Mouse (Mus musculus) CH12.LX (cell line): ENCODE data around the gene Nedd4. TPM values are rescaled to one million over a fixed set of nuclear protein-coding genes. Genes with fewer than 3 reads are reported as not detected.

Experiments
- DNase-seq: peaks from one replicate; pipeline ENCODE4 v3.0.0-alpha.2; 2013; ENCODE audit errors: extremely low read depth
- H3K27ac ChIP-seq: 2 replicates; pipeline ENCODE4 v1.5.1; 2012; ENCODE audit warnings: low read depth, mild to moderate bottlenecking, control low read depth, moderate library complexity; ENCODE audit not compliant: insufficient read depth
- H3K27me3 ChIP-seq: replicated peaks from 2 replicates; pipeline ENCODE3; 2012; ENCODE audit warnings: inconsistent platforms
- H3K36me3 ChIP-seq, 2 experiments: replicated peaks in 1 of 2; 2 replicates each; pipeline versions ENCODE3 to v1.6.1; 2012; ENCODE audit warnings: inconsistent platforms in 1 of 2, low read length in 1 of 2, mild to moderate bottlenecking in 1 of 2, mixed read lengths in 1 of 2, moderate library complexity in 1 of 2; ENCODE audit not compliant: control insufficient read depth in 1 of 2, insufficient read depth in 1 of 2
- H3K4me1 ChIP-seq, 2 experiments: 2 replicates each; pipeline ENCODE4 v1.6.1; 2012; ENCODE audit warnings: inconsistent platforms in 1 of 2, moderate library complexity in 1 of 2; ENCODE audit not compliant: insufficient read depth in 2 of 2, control insufficient read depth in 1 of 2
- H3K4me2 ChIP-seq: 2 replicates; pipeline ENCODE4 v1.6.1; 2012; ENCODE audit warnings: low read depth, mild to moderate bottlenecking, control low read depth; ENCODE audit not compliant: poor library complexity, insufficient read depth, severe bottlenecking
- H3K4me3 ChIP-seq, 3 experiments: fragments of 150-350 bp in 1 of 3; sonication (generic) in 1 of 3; replicated peaks in 1 of 3; 2 replicates each; pipeline versions ENCODE3 to v1.5.1; 2011 to 2012; ENCODE audit warnings: low read depth in 2 of 3, low read length in 2 of 3, mild to moderate bottlenecking in 2 of 3, moderate library complexity in 2 of 3, control low read depth in 1 of 3, improper control_type of control experiment in 1 of 3, inconsistent platforms in 1 of 3, mixed read lengths in 1 of 3; ENCODE audit not compliant: poor library complexity in 1 of 3
- H3K79me2 ChIP-seq: replicated peaks from 2 replicates; pipeline ENCODE4 v1.6.1; 2012; ENCODE audit warnings: mild to moderate bottlenecking, moderate library complexity; ENCODE audit not compliant: control insufficient read depth, poor library complexity, insufficient read depth, severe bottlenecking; ENCODE audit errors: extremely low read depth
- H3K9ac ChIP-seq: 2 replicates; pipeline ENCODE4 v1.6.1; 2012; ENCODE audit warnings: low read depth, mild to moderate bottlenecking, control low read depth, moderate library complexity; ENCODE audit not compliant: insufficient read depth
- H3K9me3 ChIP-seq: replicated peaks from 2 replicates; pipeline ENCODE3; 2012; ENCODE audit warnings: low read length, inconsistent platforms, mixed read lengths
- BHLHE40 ChIP-seq: IDR thresholded peaks from 2 replicates; pipeline ENCODE4 v1.6.1; 2011; ENCODE audit warnings: mild to moderate bottlenecking, low read depth, low read length, improper control_type of control experiment
- E2F4 ChIP-seq: IDR thresholded peaks from 2 replicates; pipeline ENCODE4 v1.6.1; 2011; ENCODE audit warnings: low read depth, low read length, improper control_type of control experiment; ENCODE audit not compliant: insufficient replicate concordance
- ELF1 ChIP-seq: IDR thresholded peaks from 2 replicates; pipeline ENCODE4 v1.6.1; 2014; ENCODE audit warnings: low read depth, mild to moderate bottlenecking, inconsistent platforms, low read length, improper control_type of control experiment
- HCFC1 ChIP-seq: IDR thresholded peaks from 2 replicates; pipeline ENCODE4 v1.6.1; 2012; ENCODE audit warnings: low read depth, mild to moderate bottlenecking, inconsistent platforms, low read length, improper control_type of control experiment
- IRF4 ChIP-seq: IDR thresholded peaks from 2 replicates; pipeline ENCODE4 v1.6.1; 2014; ENCODE audit warnings: low read depth, mild to moderate bottlenecking, inconsistent platforms, low read length, improper control_type of control experiment
- JUND ChIP-seq: conservative IDR thresholded peaks from 2 replicates; pipeline ENCODE4 v1.6.1; 2011; ENCODE audit warnings: low read depth, low read length, improper control_type of control experiment
- MAZ ChIP-seq: IDR thresholded peaks from 2 replicates; pipeline ENCODE4 v1.6.1; 2012; ENCODE audit warnings: low read depth, mild to moderate bottlenecking, inconsistent platforms, low read length, improper control_type of control experiment, moderate library complexity
- MEF2A ChIP-seq: IDR thresholded peaks from 2 replicates; pipeline ENCODE4 v1.6.1; 2014; ENCODE audit warnings: low read depth, mild to moderate bottlenecking, inconsistent platforms, low read length, improper control_type of control experiment, borderline replicate concordance
- NRF1 ChIP-seq: IDR thresholded peaks from 2 replicates; pipeline ENCODE4 v1.6.1; 2014; ENCODE audit warnings: low read depth, mild to moderate bottlenecking, inconsistent platforms, low read length, improper control_type of control experiment, moderate library complexity
- PAX5 ChIP-seq: IDR thresholded peaks from 2 replicates; pipeline ENCODE4 v1.6.1; 2012; ENCODE audit warnings: low read length, inconsistent platforms, mixed read lengths
- RAD21 ChIP-seq: IDR thresholded peaks from 2 replicates; pipeline ENCODE4 v1.6.1; 2011; ENCODE audit warnings: low read depth, mild to moderate bottlenecking, low read length, improper control_type of control experiment, moderate library complexity
- SIN3A ChIP-seq: IDR thresholded peaks from 2 replicates; pipeline ENCODE4 v1.6.1; 2012; ENCODE audit warnings: low read length, improper control_type of control experiment, inconsistent platforms
- SMC3 ChIP-seq: IDR thresholded peaks from 2 replicates; pipeline ENCODE4 v1.6.1; 2011; ENCODE audit warnings: low read depth, low read length, improper control_type of control experiment
- TCF12 ChIP-seq: IDR thresholded peaks from 2 replicates; pipeline ENCODE4 v1.6.1; 2014; ENCODE audit warnings: low read depth, mild to moderate bottlenecking, inconsistent platforms, low read length, improper control_type of control experiment
- USF2 ChIP-seq: conservative IDR thresholded peaks from 2 replicates; pipeline ENCODE4 v1.6.1; 2011; ENCODE audit warnings: low read depth, low read length, improper control_type of control experiment
- ZC3H11A ChIP-seq: IDR thresholded peaks from 2 replicates; pipeline ENCODE4 v1.6.1; 2012; ENCODE audit warnings: low read depth, mild to moderate bottlenecking, inconsistent platforms, low read length, improper control_type of control experiment
- ZKSCAN1 ChIP-seq: IDR thresholded peaks from 2 replicates; pipeline ENCODE4 v1.6.1; 2012; ENCODE audit warnings: low read depth, inconsistent platforms, low read length, improper control_type of control experiment, borderline replicate concordance
- ZNF384 ChIP-seq: IDR thresholded peaks from 2 replicates; pipeline ENCODE4 v1.6.1; 2012; ENCODE audit warnings: low read depth, low read length, improper control_type of control experiment, inconsistent platforms
- dilution Hi-C: fragments of 300-500 bp; cut with MboI; formaldehyde crosslinking; loops from 2 replicates; pipeline ENCODE4 v1.14.3; 2020; ENCODE audit warnings: low sequenced_read_pairs; ENCODE audit not compliant: extremely low pct_unique_long_range_greater_than_20kb, extremely low pct_ligation_motif_present
- in situ Hi-C: fragments of 300-500 bp; cut with MboI; formaldehyde crosslinking; loops from 3 replicates; pipeline ENCODE4 v1.14.3; 2019; ENCODE audit warnings: low sequenced_read_pairs, low pct_ligation_motif_present, low pct_unique_long_range_greater_than_20kb, mixed read lengths
- polyA plus RNA-seq: library from polyadenylated mRNA; unstranded; fragments of >175 nt; gene quantifications from 2 replicates; pipeline ENCODE4 v1.2.1, GENCODE M21; 2012; ENCODE audit warnings: low read depth; ENCODE audit not compliant: insufficient read length
- total RNA-seq, 2 experiments: library from RNA; depleted of rRNA; stranded (reverse); fragments of 300-350 nt in 1 of 2; fragments of >200 nt in 1 of 2; gene quantifications; 2 replicates each; pipeline ENCODE4 v1.2.3; 2012 to 2014

Nedd4 gene
- total and polyA plus RNA-seq, 3 experiments: 56.9 to 211 (median 206) TPM

DNA sequence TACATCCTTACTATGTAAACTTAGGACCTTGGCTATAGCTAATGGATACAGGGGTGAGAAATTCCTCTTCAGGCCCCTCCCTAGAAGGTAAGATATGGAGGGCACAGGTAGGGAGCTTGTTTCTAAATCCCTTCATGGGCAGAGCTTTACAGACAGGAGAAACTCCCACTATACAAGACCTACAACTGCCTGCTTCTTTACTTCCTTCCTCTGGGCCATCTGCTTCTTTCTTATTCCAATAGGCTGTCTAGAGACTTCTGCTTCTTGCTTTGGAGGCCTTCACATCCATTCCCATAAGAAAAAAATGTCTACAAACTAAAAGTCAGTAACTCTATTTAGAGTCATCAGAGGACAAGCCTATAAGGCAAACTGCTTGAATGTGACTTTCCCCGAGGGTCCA lies 125.6 kb downstream of the Nedd4 start:
- Histone ChIP-seq H3K36me3 (no peaks in the 10 kb centered on the region), H3K4me1 (peaks cover 2 to 6% of the 10 kb centered on the region in 2 experiments; a peak in 3 of 4 replicates), H3K4me3 (no peak overlapping the region), H3K27me3 (no peaks in the 10 kb centered on the region)
- no peak for DNase-seq
- dilution Hi-C loops: no loop called here
- TF ChIP-seq BHLHE40: no peak
- TF ChIP-seq ZNF384: no peak
- TF ChIP-seq PAX5: no peak
- no peak for TF ChIP-seq ELF1
- no peak for TF ChIP-seq ZC3H11A
- no peak for TF ChIP-seq USF2
- TF ChIP-seq SMC3: no peak
- TF ChIP-seq E2F4: no peak
- TF ChIP-seq NRF1: no peak
- TF ChIP-seq, all 38 proteins: peak for 0
- Histone ChIP-seq H3K4me2 (no peak overlapping the region), H3K79me2 (no peaks in the 10 kb centered on the region), H3K9me3 (no peaks in the 10 kb centered on the region), H3K9ac (no peak overlapping the region), H3K27ac (no peak overlapping the region)
- in situ Hi-C loops: no loop called here

DNA sequence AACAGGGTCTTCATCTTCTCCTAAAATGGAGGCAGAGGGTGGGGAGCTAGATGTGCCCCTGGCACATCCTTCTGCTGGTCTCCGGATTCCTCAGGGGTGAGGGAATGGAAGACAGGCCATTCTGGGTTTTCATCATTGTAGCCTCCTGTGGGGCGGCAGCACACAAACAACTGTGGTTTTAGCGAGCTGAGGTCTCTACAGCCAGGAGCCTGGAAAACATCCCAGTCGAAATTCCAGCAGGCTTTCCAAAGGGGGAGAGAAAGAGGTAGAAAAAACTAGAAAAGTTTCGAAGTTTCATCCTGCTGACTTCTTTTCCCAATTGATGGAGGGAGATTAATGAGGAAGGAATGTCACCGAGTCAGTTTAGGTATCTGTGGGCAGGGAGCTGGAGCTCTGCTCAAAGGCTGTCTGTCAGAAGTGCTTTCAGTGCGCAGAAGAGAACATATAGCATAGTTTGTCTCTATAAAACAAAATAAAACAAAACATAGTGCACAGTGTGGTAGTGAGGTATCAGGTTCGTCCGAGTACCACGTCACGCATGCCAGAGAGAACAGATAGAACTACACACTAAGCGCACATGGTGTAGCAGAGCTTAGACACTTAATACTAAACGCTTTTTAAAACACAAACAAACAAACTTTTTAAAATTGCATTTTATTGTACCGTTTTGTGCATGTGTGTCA lies 128.5 kb downstream of the Nedd4 start:
- Histone ChIP-seq H3K9me3 (no peaks in the 10 kb centered on the region), H3K4me2 (no peak overlapping the region), H3K79me2 (no peaks in the 10 kb centered on the region), H3K4me1 (peaks cover 2 to 6% of the 10 kb centered on the region in 2 experiments; a peak in 3 of 4 replicates), H3K27me3 (no peaks in the 10 kb centered on the region), H3K9ac (no peak overlapping the region), H3K36me3 (no peaks in the 10 kb centered on the region), H3K4me3 (no peak overlapping the region), H3K27ac (no peak overlapping the region)
- in situ Hi-C loops: no loop called here
- dilution Hi-C loops: no loop called here
- no peak for TF ChIP-seq IRF4
- TF ChIP-seq ZC3H11A: no peak
- no peak for TF ChIP-seq MEF2A
- DNase-seq: no peak

DNA sequence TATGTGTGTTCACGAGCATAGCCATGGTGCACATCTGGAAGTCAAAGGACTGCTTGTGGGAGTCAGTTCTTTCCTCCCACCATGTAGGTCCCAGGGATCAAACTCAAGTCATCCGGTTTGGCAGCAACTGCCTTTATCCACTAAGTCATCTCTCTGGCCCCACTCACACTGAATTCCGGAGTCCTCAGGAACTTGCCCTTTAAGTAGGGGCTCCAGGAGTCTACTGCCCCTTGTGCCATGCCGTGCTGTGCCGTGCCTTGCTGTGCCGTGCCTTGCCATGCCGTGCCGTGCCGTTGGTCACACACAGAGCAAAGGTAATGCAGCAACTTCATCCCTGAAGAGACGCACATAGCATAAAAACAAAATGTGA lies 129.1 kb downstream of the Nedd4 start:
- in situ Hi-C loops: no loop called here
- Histone ChIP-seq H3K9me3 (no peaks in the 10 kb centered on the region), H3K79me2 (no peaks in the 10 kb centered on the region)
- TF ChIP-seq SIN3A: no peak
- no peak for TF ChIP-seq HCFC1
- no peak for TF ChIP-seq JUND
- TF ChIP-seq ZKSCAN1: no peak
- TF ChIP-seq MAZ: no peak
- no peak for TF ChIP-seq RAD21
- TF ChIP-seq TCF12: no peak
- TF ChIP-seq, all 38 proteins: peak for 0
- no peak overlapping the region for H3K4me3 ChIP-seq
- H3K27ac ChIP-seq: no peak overlapping the region
- H3K27me3 ChIP-seq: no peaks in the 10 kb centered on the region
- no peaks in the 10 kb centered on the region for H3K36me3 ChIP-seq
- H3K4me2 ChIP-seq: no peak overlapping the region
- no peak for DNase-seq
- H3K9ac ChIP-seq: no peak overlapping the region
- peaks cover 2 to 6% of the 10 kb centered on the region in 2 experiments; a peak in 3 of 4 replicates for H3K4me1 ChIP-seq
- dilution Hi-C loops: no loop called here
